Mouse (Mus musculus): ENCODE data around the gene Capn12. TPM values are rescaled to one million over a fixed set of nuclear protein-coding genes. Genes with fewer than 3 reads are reported as not detected.

Capn12 gene
- total RNA-seq, 2 experiments from 2014 or later: not detected

- ATAC-seq (ENCODE audit: poor library complexity, severe bottlenecking): no peak
Measured at GRCm38 (mm10) chr7:28918540-28918939, 37.3 kb downstream of the Capn12 start.

DNA sequence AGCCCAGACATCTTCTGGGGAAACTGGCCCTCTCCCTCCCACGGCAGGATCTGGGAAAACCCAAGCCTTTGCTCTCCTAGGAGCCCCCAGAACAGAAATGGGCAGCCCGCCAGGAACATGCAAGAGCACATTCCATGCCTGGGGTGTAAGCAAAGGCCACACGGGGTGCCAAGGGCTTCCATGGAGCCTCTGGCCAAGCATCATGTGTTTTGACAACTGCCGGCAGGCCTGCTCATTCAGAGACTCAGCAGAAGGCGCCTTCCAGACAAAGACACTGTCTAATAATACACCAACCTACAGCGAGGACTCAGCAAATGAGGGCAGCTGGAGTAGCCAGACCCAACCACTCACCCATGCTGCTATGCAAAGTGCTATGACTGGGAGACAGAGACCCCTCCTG, 38.6 kb downstream of the Capn12 start:
- no peak for ATAC-seq (ENCODE audit: poor library complexity, severe bottlenecking)

- ATAC-seq (ENCODE audit: poor library complexity, severe bottlenecking): no peak
Measured at GRCm38 (mm10) chr7:28921178-28921577, 40.0 kb downstream of the Capn12 start.

DNA sequence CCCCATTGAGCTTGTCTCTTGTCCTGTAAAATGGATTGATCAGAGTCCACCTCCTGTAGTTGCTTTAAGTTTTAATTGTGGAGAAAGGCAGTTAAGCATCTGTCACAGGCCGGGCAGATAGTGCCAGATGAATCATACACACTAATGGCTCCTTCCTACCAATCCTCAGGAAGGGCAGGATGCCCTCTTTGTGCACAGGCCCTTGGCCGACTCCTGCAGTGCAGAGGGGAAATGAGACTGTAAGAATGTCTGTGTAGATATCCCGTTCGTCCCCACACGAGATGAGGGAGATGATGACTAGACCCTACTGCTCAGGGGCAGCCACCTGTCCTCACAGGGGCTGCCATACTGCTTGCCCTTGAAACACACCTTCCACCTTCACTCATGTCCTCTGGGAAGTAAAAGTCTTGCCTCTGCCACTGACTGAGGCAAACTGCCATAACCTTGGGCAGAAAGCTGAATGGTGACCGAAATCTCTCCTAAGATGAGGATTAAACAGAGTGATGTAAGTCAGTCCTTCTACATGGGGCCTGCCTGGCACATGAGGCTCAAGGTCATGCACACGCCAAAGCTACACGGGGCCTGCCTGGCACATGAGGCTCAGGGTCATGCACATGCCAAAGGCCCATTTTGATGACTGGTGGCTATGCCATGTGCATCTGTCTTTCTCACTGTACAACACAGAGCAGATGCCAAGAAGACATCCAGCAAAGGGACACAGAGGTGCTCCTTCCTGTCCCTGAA, 40.7 kb downstream of the Capn12 start:
- ATAC-seq (ENCODE audit: poor library complexity, severe bottlenecking): no peak

DNA sequence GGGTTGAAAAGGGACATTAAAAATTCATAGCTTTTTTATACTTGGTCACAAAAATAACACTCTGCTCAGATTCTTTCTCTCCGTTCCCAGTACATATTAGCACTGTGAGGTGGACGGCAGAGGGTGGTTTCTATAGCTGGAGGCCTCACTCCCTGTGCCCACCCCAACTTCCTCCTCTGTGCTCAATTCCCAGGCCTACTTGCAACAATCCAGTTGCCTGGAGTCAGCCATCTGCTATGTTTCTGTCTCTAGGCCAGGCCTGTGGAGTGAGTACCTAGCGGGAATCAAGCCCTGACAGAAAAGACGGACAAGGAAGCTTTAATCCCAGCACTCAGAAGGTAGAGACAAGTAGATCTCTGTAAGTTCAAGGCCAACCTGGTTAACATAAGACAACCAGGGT, 41.4 kb downstream of the Capn12 start:
- ATAC-seq (ENCODE audit: poor library complexity, severe bottlenecking): no peak

GRCm38 (mm10) chr7:28923865-28924291, 42.7 kb downstream of the Capn12 start:
- no peak for ATAC-seq (ENCODE audit: poor library complexity, severe bottlenecking)

DNA sequence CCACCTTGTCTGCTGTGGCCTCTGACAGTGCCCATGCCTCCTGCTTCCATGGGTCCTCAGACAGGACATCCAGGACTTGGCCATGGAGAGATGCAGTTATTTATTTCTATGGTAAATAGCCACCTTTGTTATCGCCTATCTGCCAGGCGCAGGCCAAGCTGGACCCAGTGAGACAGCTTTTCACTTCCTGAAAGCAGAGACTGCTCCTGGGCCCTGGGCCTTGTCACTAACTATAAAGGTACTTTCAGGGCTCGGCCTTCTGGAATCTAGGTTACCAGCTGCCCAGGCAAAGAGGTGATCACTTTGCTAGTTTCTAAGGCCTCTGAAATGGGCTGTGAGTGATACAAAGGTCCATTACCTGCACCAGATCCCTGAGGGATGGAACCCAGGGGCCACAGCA, 43.6 kb downstream of the Capn12 start:
- ATAC-seq (ENCODE audit: poor library complexity, severe bottlenecking): no peak

- no peak for ATAC-seq (ENCODE audit: poor library complexity, severe bottlenecking)
Measured at GRCm38 (mm10) chr7:28925317-28925716, 44.1 kb downstream of the Capn12 start.

GRCm38 (mm10) chr7:28926172-28926571, 45.0 kb downstream of the Capn12 start:
- ATAC-seq (ENCODE audit: poor library complexity, severe bottlenecking): no peak

DNA sequence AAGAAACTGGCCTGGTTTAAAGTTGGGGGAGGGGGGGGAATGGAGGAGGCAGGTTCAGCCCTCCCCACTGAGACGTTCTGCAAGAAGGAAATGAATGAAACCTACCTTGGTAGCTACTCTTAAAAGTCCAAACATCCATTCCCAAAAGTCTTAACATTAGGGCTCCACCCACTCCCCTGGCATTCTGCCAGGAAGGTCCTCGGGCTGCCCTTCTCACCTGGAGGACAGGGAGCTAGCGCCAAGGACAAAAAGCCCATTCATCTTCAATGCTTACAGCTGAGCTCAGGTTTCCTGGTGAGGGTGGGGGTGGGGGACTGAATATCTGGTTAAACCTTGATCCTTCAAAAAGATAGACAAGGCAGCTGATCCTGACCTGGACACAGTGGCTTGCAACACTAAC, 48.2 kb downstream of the Capn12 start:
- no peak for ATAC-seq (ENCODE audit: poor library complexity, severe bottlenecking)

- no peak for ATAC-seq (ENCODE audit: poor library complexity, severe bottlenecking)
Measured at GRCm38 (mm10) chr7:28930320-28931031, 49.3 kb downstream of the Capn12 start.

DNA sequence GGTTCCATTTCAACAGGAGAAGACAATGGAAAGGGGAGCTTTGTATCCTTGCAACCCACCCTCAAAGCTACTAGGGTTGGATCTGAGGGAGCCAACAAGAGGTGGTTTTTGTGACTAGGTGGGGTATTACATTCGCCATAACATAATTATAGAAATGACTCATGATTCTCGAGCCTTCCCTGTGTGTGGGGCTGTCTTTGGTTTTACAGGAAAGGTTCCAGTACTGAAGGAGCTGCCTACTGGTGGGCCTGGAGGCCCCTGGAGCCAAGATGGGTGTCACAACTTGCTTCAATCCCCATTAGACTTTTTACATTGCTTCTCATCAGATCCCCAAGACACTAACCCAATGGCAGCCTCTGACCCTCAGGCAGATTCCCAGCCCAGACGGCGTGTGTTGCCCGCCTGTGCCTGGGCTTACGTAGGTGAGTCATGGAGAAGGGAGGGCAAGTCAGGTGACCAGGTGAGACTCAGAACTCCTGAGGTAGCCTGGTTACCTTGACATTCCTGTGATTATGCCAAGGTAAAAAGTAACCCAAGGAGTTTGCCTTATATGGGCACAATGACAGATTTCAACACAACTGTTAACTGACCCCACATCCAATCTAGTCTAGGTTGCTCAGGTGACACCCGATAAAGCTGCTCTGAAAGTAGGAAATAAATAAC, 49.9 kb downstream of the Capn12 start:
- ATAC-seq (ENCODE audit: poor library complexity, severe bottlenecking): no peak

DNA sequence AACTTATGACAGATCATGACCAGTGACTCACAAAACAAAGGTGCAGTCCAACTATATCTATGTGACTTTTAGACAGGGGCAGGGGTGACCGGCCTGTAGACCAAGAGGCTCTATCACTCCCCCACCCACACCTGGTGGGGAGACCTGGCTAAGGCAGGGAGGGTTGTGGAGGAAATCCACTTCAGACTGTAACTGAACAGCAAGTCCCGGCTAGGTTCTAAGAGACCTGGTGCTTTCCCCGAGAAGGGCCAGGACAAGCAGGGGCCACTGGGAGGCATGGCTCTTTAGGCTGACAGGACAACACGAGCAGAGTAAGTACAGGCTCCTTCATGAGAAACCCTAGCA, 50.4 kb downstream of the Capn12 start:
- no peak for ATAC-seq (ENCODE audit: poor library complexity, severe bottlenecking)

- ATAC-seq (ENCODE audit: poor library complexity, severe bottlenecking): peak; percentile 84
Measured at GRCm38 (mm10) chr7:28932421-28933041, 51.3 kb downstream of the Capn12 start.

GRCm38 (mm10) chr7:28933825-28934224, 52.6 kb downstream of the Capn12 start:
- ATAC-seq (ENCODE audit: poor library complexity, severe bottlenecking): no peak

DNA sequence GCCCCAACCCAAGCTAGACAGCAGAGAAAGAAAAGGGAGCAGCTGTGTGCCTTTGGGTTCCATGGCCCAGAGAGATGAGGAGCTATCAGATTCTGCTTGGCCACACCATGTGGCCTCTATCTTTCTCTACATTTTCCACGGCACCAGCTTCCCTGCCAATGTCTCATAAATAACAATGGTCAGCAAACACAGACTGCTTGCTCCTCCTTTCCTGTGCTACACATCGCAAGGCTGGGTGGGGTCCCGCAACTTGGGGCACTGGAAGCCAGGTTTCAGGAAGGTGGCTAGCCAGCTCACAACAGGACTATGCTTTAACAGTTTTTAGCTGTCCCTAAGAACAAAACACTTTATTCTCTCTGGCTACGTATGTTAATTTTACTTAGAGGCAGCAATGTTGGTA, 55.6 kb downstream of the Capn12 start:
- no peak for ATAC-seq (ENCODE audit: poor library complexity, severe bottlenecking)

- ATAC-seq (ENCODE audit: poor library complexity, severe bottlenecking): no peak
Measured at GRCm38 (mm10) chr7:28938654-28939053, 57.4 kb downstream of the Capn12 start.

DNA sequence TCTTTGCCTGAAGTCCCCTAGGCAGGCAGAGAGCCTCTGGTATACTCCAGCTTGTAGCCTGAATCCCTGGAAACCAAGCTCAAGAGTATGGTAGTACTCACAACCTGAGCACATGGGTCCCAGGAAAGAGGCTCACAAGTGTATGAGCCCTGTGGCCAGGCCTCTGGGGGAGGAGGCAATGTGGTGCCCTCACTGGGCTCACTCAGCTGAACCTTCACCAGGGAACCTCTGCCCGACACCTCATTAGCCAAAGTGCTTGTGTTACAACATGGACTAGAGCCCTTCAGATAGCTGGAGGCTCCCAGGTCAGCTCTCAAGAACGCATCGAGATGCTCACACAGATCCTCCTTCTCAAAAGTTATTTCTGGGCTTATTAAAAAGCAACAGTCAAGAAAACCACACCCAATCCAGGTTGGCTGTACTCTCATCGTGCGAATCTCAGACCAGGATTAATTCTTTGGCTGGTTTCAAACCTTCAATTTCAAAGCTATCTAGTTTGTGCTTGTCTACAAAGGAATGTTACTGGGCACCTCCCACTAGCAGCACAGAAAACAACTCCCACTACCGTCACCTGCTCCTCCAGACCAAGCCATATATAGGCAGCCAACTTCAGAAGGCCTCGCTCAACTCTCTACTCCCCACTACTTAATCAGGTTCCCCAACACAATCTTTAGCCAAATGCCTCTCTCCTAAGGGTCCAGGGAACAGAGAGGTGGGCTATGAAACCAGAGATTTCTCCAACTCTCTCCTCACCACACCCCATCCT, 58.4 kb downstream of the Capn12 start:
- no peak for ATAC-seq (ENCODE audit: poor library complexity, severe bottlenecking)

GRCm38 (mm10) chr7:28941129-28941528, 59.9 kb downstream of the Capn12 start:
- no peak for ATAC-seq (ENCODE audit: poor library complexity, severe bottlenecking)

DNA sequence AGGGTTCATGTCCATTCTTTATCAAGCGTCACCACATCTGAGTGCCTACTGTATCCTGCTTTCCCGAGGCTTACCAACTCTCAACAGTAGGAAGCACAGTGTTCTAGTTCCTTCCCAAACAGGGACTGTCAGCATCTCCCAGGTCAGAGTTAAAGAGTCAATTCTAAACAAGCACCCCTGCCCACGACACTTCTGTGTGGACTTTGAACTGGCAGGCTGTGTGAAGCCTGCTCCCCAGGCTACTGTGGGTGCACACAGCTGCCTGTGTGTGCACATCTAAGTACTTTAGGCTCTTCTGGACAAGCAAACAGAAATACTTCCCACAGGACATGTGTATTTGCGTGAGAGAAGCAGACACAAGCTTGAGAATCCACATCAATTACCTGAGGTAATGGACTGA, 60.3 kb downstream of the Capn12 start:
- no peak for ATAC-seq (ENCODE audit: poor library complexity, severe bottlenecking)

Data from megakaryocyte, adult 5-6 weeks (primary cell).